10 mouse cellular contexts compared by ENCODE assay signal in genomic region chr4:115838196-115838595, GRCm38 (mm10). TPM values are rescaled to one million over a fixed set of nuclear protein-coding genes. Genes with fewer than 3 reads are reported as not detected.
A peak's percentile ranks its signal among the peaks of the same experiment; 100 is the strongest.
DNase-seq lines count a peak whose midpoint lies in the region; ATAC-seq and TF ChIP-seq lines count a peak whose summit lies in the region.
"Had no signal": no experiment of that assay in that cellular context is flagged by ENCODE, and none has a peak within 500 bp of the region (broad histone marks: within the 10 kb centered on the region; RNA-seq: fewer than 3 reads in every experiment).

No protein-coding gene starts in this region.

- no peaks in the 10 kb centered on the region for H3K27me3 ChIP-seq in heart, embryonic 16.5 days (ENCODE audit: control insufficient read depth, insufficient read depth, low read length)
- H3K27me3 ChIP-seq in MEL (ENCODE audit: control insufficient read depth in 1 of 2, insufficient read depth in 2 of 2, low read length in 2 of 2), result no peaks in the 10 kb centered on the region
- no peaks in the 10 kb centered on the region for H3K27me3 ChIP-seq in hindbrain, embryonic 16.5 days (replicated peaks; ENCODE audit: control insufficient read depth, insufficient read depth, low read length)
- no peaks in the 10 kb centered on the region for H3K27me3 ChIP-seq in midbrain, embryonic 15.5 days (replicated peaks)

- no peak for TF ChIP-seq EP300 in MEL (IDR thresholded peaks at IDR 0.05; ENCODE audit: low read depth in 1 of 2, low read length in 2 of 2)

- TF ChIP-seq RAD21 in MEL (IDR thresholded peaks at IDR 0.05; ENCODE audit: low read depth, low read length), result no peak

- no peaks in the 10 kb centered on the region for H3K36me3 ChIP-seq in heart, embryonic 16.5 days (ENCODE audit: control insufficient read depth, insufficient read depth)
- peaks cover 0 to 13% of the 10 kb centered on the region in 2 experiments; a peak in 3 of 4 replicates for H3K36me3 ChIP-seq in MEL (ENCODE audit: control insufficient read depth in 1 of 2, insufficient read depth in 2 of 2, low read length in 2 of 2)
- H3K36me3 ChIP-seq in hindbrain, embryonic 16.5 days (ENCODE audit: control insufficient read depth, insufficient read depth, low read length), result no peaks in the 10 kb centered on the region; the same call in 1 of the 2 replicates
- 0 out of 2 replicates have a peak, but pooled peaks cover 3% of the 10 kb centered on the region for H3K36me3 ChIP-seq in midbrain, embryonic 15.5 days (replicated peaks)

- peak overlapping the region; percentile 84 for H3K4me2 ChIP-seq in heart, embryonic 16.5 days (ENCODE audit: low read depth, low read length)
- peak overlapping the region; percentile 71; the same call in 1 of the 2 replicates for H3K4me2 ChIP-seq in hindbrain, embryonic 16.5 days (ENCODE audit: low read length)
- peak overlapping the region; percentile 66 for H3K4me2 ChIP-seq in midbrain, embryonic 15.5 days

- TF ChIP-seq POLR2A in MEL (IDR thresholded peaks at IDR 0.05; ENCODE audit: control insufficient read depth in 1 of 2, insufficient read depth in 1 of 2, low read depth in 1 of 2, low read length in 2 of 2, poor library complexity in 1 of 2), result no peak

- 0 out of 2 replicates have a peak overlapping the region, but pooled peaks have one; percentile 30 for H3K27ac ChIP-seq in heart, embryonic 16.5 days (ENCODE audit: low read length)
- peak overlapping the region; percentile 93 for H3K27ac ChIP-seq in MEL (ENCODE audit: control insufficient read depth, low read depth, low read length)
- no peak overlapping the region for H3K27ac ChIP-seq in hindbrain, embryonic 16.5 days (ENCODE audit: low read depth, low read length)
- no peak overlapping the region for H3K27ac ChIP-seq in midbrain, embryonic 15.5 days

- no peak for DNase-seq in heart, postnatal 10 days
- DNase-seq in MEL (ENCODE audit: low read depth, low spot score), result peak; percentile 56
- no peak for DNase-seq in cerebellum, postnatal 25 days
- no peak for DNase-seq in kidney, postnatal 36 days
- no peak for DNase-seq in layer of hippocampus, adult 9-11 months

- WGBS in heart, embryonic 16.5 days, result 71% methylated on average over 4 of the region's 4 CpGs
- WGBS in hindbrain, embryonic 16.5 days, result 75% methylated on average over 4 of the region's 4 CpGs
- WGBS in midbrain, embryonic 15.5 days, result 72% methylated on average over 4 of the region's 4 CpGs

- H3K4me1 ChIP-seq in heart, embryonic 16.5 days (ENCODE audit: control insufficient read depth, insufficient read depth, low read length), result peaks cover 11% of the 10 kb centered on the region
- peaks cover 5 to 24% of the 10 kb centered on the region in 2 experiments; a peak in 3 of 4 replicates for H3K4me1 ChIP-seq in MEL (ENCODE audit: control insufficient read depth in 1 of 2, insufficient read depth in 2 of 2, low read length in 2 of 2)
- H3K4me1 ChIP-seq in hindbrain, embryonic 16.5 days (ENCODE audit: control insufficient read depth, insufficient read depth, low read depth, low read length), result no peaks in the 10 kb centered on the region; the same call in 1 of the 2 replicates
- peaks cover 9% of the 10 kb centered on the region for H3K4me1 ChIP-seq in midbrain, embryonic 15.5 days

- H3K9me3 ChIP-seq in heart, embryonic 16.5 days (replicated peaks; ENCODE audit: control insufficient read depth, low read length), result no peaks in the 10 kb centered on the region
- no peaks in the 10 kb centered on the region for H3K9me3 ChIP-seq in MEL (replicated peaks; ENCODE audit: insufficient read depth, low read length)
- H3K9me3 ChIP-seq in hindbrain, embryonic 16.5 days (ENCODE audit: control insufficient read depth, low read length), result no peaks in the 10 kb centered on the region
- no peaks in the 10 kb centered on the region for H3K9me3 ChIP-seq in midbrain, embryonic 15.5 days

- H3K79me2 ChIP-seq in MEL (ENCODE audit: control insufficient read depth, insufficient read depth, low read length, poor library complexity), result peaks cover 16% of the 10 kb centered on the region

- no peak for TF ChIP-seq CTCF in MEL (IDR thresholded peaks at IDR 0.05 in 2 of 3, conservative IDR thresholded peaks at IDR 0.05 in 1 of 3; ENCODE audit: control insufficient read depth in 1 of 3, insufficient read depth in 1 of 3, low read depth in 2 of 3, low read length in 3 of 3, poor library complexity in 1 of 3, severe bottlenecking in 1 of 3)

- peak overlapping the region; percentile 93 for H3K4me3 ChIP-seq in heart, embryonic 16.5 days (ENCODE audit: low read length)
- H3K4me3 ChIP-seq in MEL (ENCODE audit: control insufficient read depth in 1 of 2, insufficient read depth in 1 of 2, low read depth in 2 of 2, low read length in 2 of 2), result peak overlapping the region; percentile 69 to 77
- H3K4me3 ChIP-seq in hindbrain, embryonic 16.5 days (ENCODE audit: low read length), result no peak overlapping the region
- no peak overlapping the region for H3K4me3 ChIP-seq in midbrain, embryonic 15.5 days

- intact Hi-C loops in heart, postnatal 10 days (cut with DNase I), result no loop called here

- no peak overlapping the region for H3K9ac ChIP-seq in heart, embryonic 16.5 days (ENCODE audit: low read length)
- H3K9ac ChIP-seq in MEL (ENCODE audit: control insufficient read depth, low read depth, low read length, poor library complexity, severe bottlenecking), result peak overlapping the region; percentile 77
- H3K9ac ChIP-seq in hindbrain, embryonic 16.5 days (ENCODE audit: low read depth, low read length), result no peak overlapping the region
- H3K9ac ChIP-seq in midbrain, embryonic 15.5 days, result no peak overlapping the region

- no peak for ATAC-seq in heart, embryonic 16.5 days (replicated peaks; ENCODE audit: extremely low read depth, insufficient read depth, low FRiP score)
- ATAC-seq in hindbrain, embryonic 16.5 days, result no peak
- no peak for ATAC-seq in midbrain, embryonic 15.5 days (replicated peaks)

TF ChIP-seq in MEL, 35 proteins besides CTCF, POLR2A, EP300 and RAD21 (continues in another document):
- TF ChIP-seq TCF12 (IDR thresholded peaks at IDR 0.05; ENCODE audit: low read depth, low read length), result no peak
- TF ChIP-seq TAL1 (IDR thresholded peaks at IDR 0.05; ENCODE audit: low read length), result no peak
- no peak for TF ChIP-seq BHLHE40 (IDR thresholded peaks at IDR 0.05; ENCODE audit: borderline replicate concordance, low read depth, low read length)
- no peak for TF ChIP-seq MEF2A (IDR thresholded peaks at IDR 0.05; ENCODE audit: extremely low read depth, insufficient replicate concordance, low read depth, low read length, poor library complexity, severe bottlenecking)
- TF ChIP-seq ETS1 (IDR thresholded peaks at IDR 0.05; ENCODE audit: low read depth, low read length), result no peak
- TF ChIP-seq NELFE (IDR thresholded peaks at IDR 0.05; ENCODE audit: low read depth, low read length), result no peak
- TF ChIP-seq JUND (IDR thresholded peaks at IDR 0.05; ENCODE audit: low read depth, low read length), result no peak
- no peak for TF ChIP-seq USF1 (IDR thresholded peaks at IDR 0.05; ENCODE audit: low read depth, low read length)
- no peak for TF ChIP-seq CHD1 (IDR thresholded peaks at IDR 0.05; ENCODE audit: low read depth, low read length)
- no peak for TF ChIP-seq ZKSCAN1 (IDR thresholded peaks at IDR 0.05; ENCODE audit: low read depth, low read length)
- no peak for TF ChIP-seq MAFK (IDR thresholded peaks at IDR 0.05; ENCODE audit: borderline replicate concordance, low read depth, low read length)

RNA-seq across cellular contexts. Expression of gene Mknk1, which starts 0.8 kb away (rescaled TPM):
- 22.7 and 24.7 TPM in 2 replicates for polyA plus RNA-seq in heart, embryonic 16.5 days (2015; fragmentation: Nextera tagmentation; extraction: Ambion mirVana)
- 10 to 100 TPM; 26.2 to 30.2 TPM for total RNA-seq in heart, postnatal 10 days (2021)
- 24.0 and 25.8 TPM in 2 replicates for total RNA-seq in MEL (2012; rRNA removed)
- polyA plus RNA-seq in MEL (2012; ENCODE audit: insufficient read depth in 1 of 2, insufficient read length in 2 of 2, low read depth in 1 of 2, low replicate concordance in 2 of 2, missing spikeins in 1 of 2), result 10 to 100 TPM in 1 of 2 experiments, not detected in 1; 38.5 TPM
- polyA plus RNA-seq in hindbrain, embryonic 16.5 days (2015; fragmentation: Nextera tagmentation; extraction: Ambion mirVana), result 22.3 and 24.9 TPM in 2 replicates
- 25.9 and 27.5 TPM in 2 replicates for polyA plus RNA-seq in midbrain, embryonic 15.5 days (2015; fragmentation: Nextera tagmentation; extraction: Ambion mirVana)

RNA-seq across cellular contexts. Expression of gene Mob3c, which starts 10.3 kb away (rescaled TPM):
- polyA plus RNA-seq in heart, embryonic 16.5 days (2015; fragmentation: Nextera tagmentation; extraction: Ambion mirVana), result 9.2 and 12.4 TPM in 2 replicates
- 1 to 10 TPM; 6.1 to 7.0 TPM for total RNA-seq in heart, postnatal 10 days (2021)
- total RNA-seq in MEL (2012; rRNA removed), result 11.2 and 17.7 TPM in 2 replicates
- polyA plus RNA-seq in MEL (2012; ENCODE audit: insufficient read depth in 1 of 2, insufficient read length in 2 of 2, low read depth in 1 of 2, low replicate concordance in 2 of 2, missing spikeins in 1 of 2), result 1 to 10 TPM in 1 of 2 experiments, not detected in 1; 9.5 TPM
- 4.9 and 7.8 TPM in 2 replicates for polyA plus RNA-seq in hindbrain, embryonic 16.5 days (2015; fragmentation: Nextera tagmentation; extraction: Ambion mirVana)
- 5.6 and 6.5 TPM in 2 replicates for polyA plus RNA-seq in midbrain, embryonic 15.5 days (2015; fragmentation: Nextera tagmentation; extraction: Ambion mirVana)

RNA-seq across cellular contexts. Expression of gene Kncn, which starts 46.0 kb away (rescaled TPM):
- polyA plus RNA-seq in heart, embryonic 16.5 days (2015; fragmentation: Nextera tagmentation; extraction: Ambion mirVana), result not detected in 2 replicates
- not detected for total RNA-seq in heart, postnatal 10 days (2021)
- total RNA-seq in MEL (2012; rRNA removed), result not detected in 2 replicates
- polyA plus RNA-seq in MEL (2012; ENCODE audit: insufficient read depth in 1 of 2, insufficient read length in 2 of 2, low read depth in 1 of 2, low replicate concordance in 2 of 2, missing spikeins in 1 of 2), result not detected
- 0.45 TPM in 1 of 2 replicates, not detected in the other for polyA plus RNA-seq in hindbrain, embryonic 16.5 days (2015; fragmentation: Nextera tagmentation; extraction: Ambion mirVana)
- polyA plus RNA-seq in midbrain, embryonic 15.5 days (2015; fragmentation: Nextera tagmentation; extraction: Ambion mirVana), result 0.17 TPM in 1 of 2 replicates, not detected in the other
- polyA plus RNA-seq: small intestine, adult 2 months had no signal

RNA-seq across cellular contexts. Expression of gene 6430628N08Rik, which starts 52.3 kb away (rescaled TPM):
- polyA plus RNA-seq in heart, embryonic 16.5 days (2015; fragmentation: Nextera tagmentation; extraction: Ambion mirVana), result not detected in 2 replicates
- total RNA-seq in heart, postnatal 10 days (2021), result not detected
- not detected in 2 replicates for total RNA-seq in MEL (2012; rRNA removed)
- not detected for polyA plus RNA-seq in MEL (2012; ENCODE audit: insufficient read depth in 1 of 2, insufficient read length in 2 of 2, low read depth in 1 of 2, low replicate concordance in 2 of 2, missing spikeins in 1 of 2)
- polyA plus RNA-seq in hindbrain, embryonic 16.5 days (2015; fragmentation: Nextera tagmentation; extraction: Ambion mirVana), result 0.41 and 0.44 TPM in 2 replicates
- polyA plus RNA-seq in midbrain, embryonic 15.5 days (2015; fragmentation: Nextera tagmentation; extraction: Ambion mirVana), result 0.27 and 0.28 TPM in 2 replicates
- total RNA-seq: layer of hippocampus, postnatal 36 days had no signal
- polyA plus RNA-seq: small intestine, adult 2 months had no signal

RNA-seq across cellular contexts. Expression of gene Atpaf1, which starts 53.6 kb away (rescaled TPM):
- 65.5 and 69.9 TPM in 2 replicates for polyA plus RNA-seq in heart, embryonic 16.5 days (2015; fragmentation: Nextera tagmentation; extraction: Ambion mirVana)
- 10 to 100 TPM; 53.1 to 54.6 TPM for total RNA-seq in heart, postnatal 10 days (2021)
- 18.9 and 24.5 TPM in 2 replicates for total RNA-seq in MEL (2012; rRNA removed)
- polyA plus RNA-seq in MEL (2012; ENCODE audit: insufficient read depth in 1 of 2, insufficient read length in 2 of 2, low read depth in 1 of 2, low replicate concordance in 2 of 2, missing spikeins in 1 of 2), result 10 to 100 TPM in 1 of 2 experiments, not detected in 1; 23.4 TPM
- 37.7 and 38.6 TPM in 2 replicates for polyA plus RNA-seq in hindbrain, embryonic 16.5 days (2015; fragmentation: Nextera tagmentation; extraction: Ambion mirVana)
- 35.2 and 42.8 TPM in 2 replicates for polyA plus RNA-seq in midbrain, embryonic 15.5 days (2015; fragmentation: Nextera tagmentation; extraction: Ambion mirVana)

Comparison
In these comparisons a context has a peak if more than half of its experiments do, and no peak if none do; other contexts are left out.
1. H3K27ac ChIP-seq: peak in heart, embryonic 16.5 days (single experiment) and MEL (single experiment); none in hindbrain, embryonic 16.5 days (single experiment) and midbrain, embryonic 15.5 days (single experiment).
2. H3K4me3 ChIP-seq: peak in heart, embryonic 16.5 days (single experiment) and MEL (2 of 2); none in hindbrain, embryonic 16.5 days (single experiment) and midbrain, embryonic 15.5 days (single experiment).
3. Peak in every context shown above with its lines, with median percentiles within 50 percentile points of each other: H3K4me2 ChIP-seq.